Mouse (Mus musculus): ENCODE data around the gene Pdlim7. TPM values are rescaled to one million over a fixed set of nuclear protein-coding genes. Genes with fewer than 3 reads are reported as not detected.

Pdlim7 gene
- total RNA-seq (2021), result 100 to 1,000 TPM; 458 to 513 TPM
- long read RNA-seq, experiment 1, transcript Pdlim7-201 (13 exons, 1,697 nt), result minor isoform, 11 of 390 reads
- long read RNA-seq, experiment 1, transcript Pdlim7-203 (8 exons, 1,006 nt), result major isoform, 20 of 390 reads
- long read RNA-seq, experiment 1, partial matches to known transcripts, result 21 of 390 reads
- long read RNA-seq, experiment 1, other reads (novel, unspliced or antisense), result 337 of 390 reads
- long read RNA-seq, experiment 2, transcript Pdlim7-203 (8 exons, 1,006 nt), result major isoform, 25 of 479 reads
- long read RNA-seq, experiment 2, transcript Pdlim7-201 (13 exons, 1,697 nt), result minor isoform, 16 of 479 reads
- long read RNA-seq, experiment 2, partial matches to known transcripts, result 28 of 479 reads
- long read RNA-seq, experiment 2, other reads (novel, unspliced or antisense), result 410 of 479 reads

GRCm38 (mm10) chr13:55513111-55513748 is at the start of gene Pdlim7:
TSS of gene Pdlim7 (minus strand) at chr13:55513676.
- DNase-seq, result peak; percentile 96

GRCm38 (mm10) chr13:55557499-55557898 is 44.0 kb upstream of the Pdlim7 start:
- DNase-seq, result no peak

- no peak for DNase-seq
Observed at GRCm38 (mm10) chr13:55555921-55556320, 42.4 kb upstream of the Pdlim7 start.

- DNase-seq, result no peak
Observed at GRCm38 (mm10) chr13:55549061-55549460, 35.6 kb upstream of the Pdlim7 start.

- DNase-seq, result no peak
Observed at GRCm38 (mm10) chr13:55548426-55548825, 35.0 kb upstream of the Pdlim7 start.

GRCm38 (mm10) chr13:55547916-55548315 is 34.4 kb upstream of the Pdlim7 start:
- DNase-seq, result no peak

GRCm38 (mm10) chr13:55544792-55545191 is 31.3 kb upstream of the Pdlim7 start:
- DNase-seq, result no peak

- no peak for DNase-seq
Observed at GRCm38 (mm10) chr13:55543447-55543846, 30.0 kb upstream of the Pdlim7 start.

GRCm38 (mm10) chr13:55542891-55543290 is 29.4 kb upstream of the Pdlim7 start:
- DNase-seq, result no peak

GRCm38 (mm10) chr13:55540933-55541332 is 27.5 kb upstream of the Pdlim7 start:
- no peak for DNase-seq

- peak; percentile 96 for DNase-seq
Observed at GRCm38 (mm10) chr13:55536194-55537175, 23.0 kb upstream of the Pdlim7 start, which contains the start of gene Ddx41. TSS of gene Ddx41 (minus strand) at chr13:55536658.

GRCm38 (mm10) chr13:55535796-55536193 is 22.3 kb upstream of the Pdlim7 start:
- no peak for DNase-seq

GRCm38 (mm10) chr13:55535191-55535590 is 21.7 kb upstream of the Pdlim7 start:
- DNase-seq, result no peak

GRCm38 (mm10) chr13:55529198-55529915 is 15.9 kb upstream of the Pdlim7 start, which contains the start of gene Dok3:
TSS of gene Dok3 (minus strand) at chr13:55529296.
- DNase-seq, result no peak

- no peak for DNase-seq
Observed at GRCm38 (mm10) chr13:55527834-55528772, 14.6 kb upstream of the Pdlim7 start.

GRCm38 (mm10) chr13:55527212-55527611 is 13.7 kb upstream of the Pdlim7 start:
- no peak for DNase-seq

- no peak for DNase-seq
Observed at GRCm38 (mm10) chr13:55525733-55526553, 12.5 kb upstream of the Pdlim7 start.

GRCm38 (mm10) chr13:55523951-55524600 is 10.6 kb upstream of the Pdlim7 start:
- no peak for DNase-seq

- DNase-seq, result peak; percentile 45
Observed at GRCm38 (mm10) chr13:55523278-55523677, 9.8 kb upstream of the Pdlim7 start.

All from gastrocnemius, postnatal 10 days (tissue).